Mouse (Mus musculus): ENCODE measurements around the gene Trmt10a. TPM values are rescaled to one million over a fixed set of nuclear protein-coding genes. Genes with fewer than 3 reads are reported as not detected.

The Trmt10a gene
- total and polyA plus RNA-seq, 2 experiments from 2014 or later = 3.7 to 5.3 TPM

- Histone ChIP-seq H3K4me1 (ENCODE audit: control insufficient read depth, insufficient read depth) (no peaks in the 10 kb centered on the region), H3K9ac (replicated peaks; ENCODE audit: low read depth, low read length) (peak overlapping the region; percentile 67), H3K9me3 (replicated peaks; ENCODE audit: control insufficient read depth, low read length) (no peaks in the 10 kb centered on the region), H3K27me3 (ENCODE audit: control insufficient read depth, insufficient read depth, low read length) (no peaks in the 10 kb centered on the region), H3K4me2 (ENCODE audit: low read depth, low read length) (peak overlapping the region; percentile 90), H3K36me3 (replicated peaks; ENCODE audit: control insufficient read depth, insufficient read depth, low read length) (no peaks in the 10 kb centered on the region), H3K27ac (ENCODE audit: low read depth) (peak overlapping the region; percentile 98), H3K4me3 (ENCODE audit: low read depth, low read length) (peak overlapping the region; percentile 73)
- ATAC-seq (ENCODE audit: insufficient read depth, low read depth) = no peak
- peak; percentile 60 for DNase-seq (ENCODE audit: low spot score)
- under 1% methylated on average over 18 of the region's 18 CpGs for WGBS
- TF ChIP-seq CTCF (IDR thresholded peaks at IDR 0.05; ENCODE audit: low read depth) (no peak), EP300 (IDR thresholded peaks at IDR 0.05; ENCODE audit: low read depth) (no peak)
Observed at GRCm38 (mm10) chr3:138144060-138144641, 903 bp downstream of the Trmt10a start.

DNA sequence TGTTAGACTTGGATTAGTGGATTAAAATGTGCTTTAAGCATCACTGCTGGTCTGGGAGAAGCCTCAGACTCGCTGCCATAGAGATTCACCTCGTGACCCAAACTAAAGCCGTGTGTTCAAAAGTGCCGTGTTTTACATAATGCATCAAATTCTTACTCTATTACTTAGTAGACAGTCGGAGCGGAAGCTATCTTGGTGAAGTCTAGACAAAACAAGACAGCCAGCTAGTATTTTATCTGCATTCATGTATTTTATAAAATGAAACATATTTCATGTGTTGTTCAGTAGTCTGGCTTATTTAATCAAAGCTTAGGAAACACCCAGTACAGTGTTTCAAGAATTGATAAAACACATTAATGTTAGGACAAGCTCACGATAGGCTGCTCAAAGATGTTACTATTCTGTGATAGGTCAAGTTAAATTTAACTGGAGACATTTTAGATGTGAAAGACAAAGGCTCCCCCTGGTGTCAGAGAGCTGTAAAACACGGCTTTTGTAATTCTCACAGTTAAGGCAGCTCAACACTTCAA is 1.5 kb downstream of the Trmt10a start, which contains the start of gene Mttp:
TSS of gene Mttp (minus strand) at position 327 of the 530 bp plus-strand sequence.
- H3K4me1 ChIP-seq (ENCODE audit: control insufficient read depth, insufficient read depth) = no peaks in the 10 kb centered on the region
- H3K9me3 ChIP-seq (replicated peaks; ENCODE audit: control insufficient read depth, low read length) = no peaks in the 10 kb centered on the region
- H3K36me3 ChIP-seq (replicated peaks; ENCODE audit: control insufficient read depth, insufficient read depth, low read length) = no peaks in the 10 kb centered on the region
- H3K9ac ChIP-seq (replicated peaks; ENCODE audit: low read depth, low read length) = peak within 1 kb of the TSS; percentile 67
- DNase-seq (ENCODE audit: low spot score) = peak; percentile 92
- H3K4me2 ChIP-seq (ENCODE audit: low read depth, low read length) = peak within 1 kb of the TSS; percentile 90
- ATAC-seq (ENCODE audit: insufficient read depth, low read depth) = no peak
- WGBS = under 1% methylated on average over 8 of the region's 8 CpGs
- H3K27me3 ChIP-seq (ENCODE audit: control insufficient read depth, insufficient read depth, low read length) = no peaks in the 10 kb centered on the region
- TF ChIP-seq EP300 (IDR thresholded peaks at IDR 0.05; ENCODE audit: low read depth) (no peak; the same call in 1 of the 2 replicates), CTCF (IDR thresholded peaks at IDR 0.05; ENCODE audit: low read depth) (peak; percentile 73)
- peak within 1 kb of the TSS; percentile 98 for H3K27ac ChIP-seq (ENCODE audit: low read depth)
- H3K4me3 ChIP-seq (ENCODE audit: low read depth, low read length) = peak within 1 kb of the TSS; percentile 73

DNA sequence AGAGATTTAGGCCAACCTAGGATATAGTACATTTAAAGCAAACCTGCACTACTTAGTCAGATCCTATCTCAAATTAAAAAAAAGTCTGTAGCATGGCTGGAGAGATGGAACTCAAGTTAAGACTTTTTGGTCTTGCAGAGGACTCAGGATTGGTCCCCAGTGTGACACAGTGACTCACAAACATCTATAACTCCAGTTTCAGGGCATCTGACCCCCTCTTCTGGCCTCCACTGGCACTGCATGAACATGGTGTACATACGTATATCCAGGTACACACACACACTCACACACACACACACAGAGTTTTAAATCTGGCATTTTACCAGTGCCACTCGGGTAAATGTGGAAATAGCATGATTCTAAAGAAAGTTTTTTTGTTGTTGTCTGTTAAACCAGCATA is 5.6 kb downstream of the Trmt10a start:
- no peak overlapping the region for H3K4me2 ChIP-seq (ENCODE audit: low read depth, low read length)
- no peaks in the 10 kb centered on the region for H3K27me3 ChIP-seq (ENCODE audit: control insufficient read depth, insufficient read depth, low read length)
- no peak overlapping the region for H3K27ac ChIP-seq (ENCODE audit: low read depth)
- H3K4me3 ChIP-seq (ENCODE audit: low read depth, low read length) = no peak overlapping the region
- WGBS = 87% methylated on average over 2 of the region's 2 CpGs
- no peak for ATAC-seq (ENCODE audit: insufficient read depth, low read depth)
- H3K9ac ChIP-seq (replicated peaks; ENCODE audit: low read depth, low read length) = no peak overlapping the region
- peaks cover 10% of the 10 kb centered on the region; the same call in 1 of the 2 replicates for H3K36me3 ChIP-seq (replicated peaks; ENCODE audit: control insufficient read depth, insufficient read depth, low read length)
- no peak for DNase-seq (ENCODE audit: low spot score)
- no peak for TF ChIP-seq CTCF (IDR thresholded peaks at IDR 0.05; ENCODE audit: low read depth)
- no peak for TF ChIP-seq EP300 (IDR thresholded peaks at IDR 0.05; ENCODE audit: low read depth)
- no peaks in the 10 kb centered on the region for H3K9me3 ChIP-seq (replicated peaks; ENCODE audit: control insufficient read depth, low read length)
- H3K4me1 ChIP-seq (ENCODE audit: control insufficient read depth, insufficient read depth) = no peaks in the 10 kb centered on the region

DNA sequence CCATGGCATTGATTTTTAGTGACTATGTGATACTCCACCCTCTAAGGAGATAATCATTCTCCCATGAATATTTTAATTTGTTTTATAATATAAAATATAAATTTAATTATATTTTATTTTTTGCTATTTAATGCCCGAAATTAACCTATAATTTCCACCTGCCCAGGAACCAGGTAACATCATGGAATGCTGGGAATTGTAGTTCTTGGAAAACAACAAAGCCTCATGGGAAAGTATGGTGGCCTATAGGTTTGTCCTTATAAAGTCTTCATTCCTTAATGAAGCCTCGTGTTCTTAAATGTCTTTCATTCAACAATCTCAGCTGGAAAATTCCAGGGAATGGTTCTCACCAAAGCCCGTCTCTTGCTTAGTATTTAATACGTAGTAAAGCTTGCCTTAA is 11.8 kb downstream of the Trmt10a start:
- peaks cover 18% of the 10 kb centered on the region; the same call in 1 of the 2 replicates for H3K36me3 ChIP-seq (replicated peaks; ENCODE audit: control insufficient read depth, insufficient read depth, low read length)
- H3K9me3 ChIP-seq (replicated peaks; ENCODE audit: control insufficient read depth, low read length) = no peaks in the 10 kb centered on the region
- no peak overlapping the region for H3K9ac ChIP-seq (replicated peaks; ENCODE audit: low read depth, low read length)
- no peak overlapping the region for H3K4me2 ChIP-seq (ENCODE audit: low read depth, low read length)
- TF ChIP-seq EP300 (IDR thresholded peaks at IDR 0.05; ENCODE audit: low read depth) = no peak
- no peak overlapping the region for H3K27ac ChIP-seq (ENCODE audit: low read depth)
- no peaks in the 10 kb centered on the region for H3K27me3 ChIP-seq (ENCODE audit: control insufficient read depth, insufficient read depth, low read length)
- 89% methylated on average over 4 of the region's 4 CpGs for WGBS
- H3K4me1 ChIP-seq (ENCODE audit: control insufficient read depth, insufficient read depth) = no peaks in the 10 kb centered on the region
- no peak for ATAC-seq (ENCODE audit: insufficient read depth, low read depth)
- no peak overlapping the region for H3K4me3 ChIP-seq (ENCODE audit: low read depth, low read length)
- no peak for DNase-seq (ENCODE audit: low spot score)

DNA sequence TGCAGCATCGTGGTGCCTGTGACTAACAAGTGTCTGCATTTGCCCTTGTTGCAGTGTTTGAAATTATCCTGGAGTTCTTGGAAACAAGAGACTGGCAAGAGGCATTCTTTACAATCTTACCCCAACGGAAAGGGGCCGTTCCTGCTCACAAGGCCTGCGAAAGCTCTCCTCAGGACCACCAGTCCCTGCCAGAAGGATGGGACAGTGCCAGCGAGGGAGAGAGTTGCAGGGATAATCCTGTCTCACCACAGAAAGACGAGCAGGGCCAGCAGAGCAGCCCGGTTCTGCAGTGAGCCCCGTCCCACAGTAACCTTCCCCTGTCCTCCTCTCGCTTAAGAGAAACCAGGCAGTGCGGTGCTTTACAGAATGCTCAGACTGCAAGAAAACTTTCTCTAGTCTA is 13.4 kb downstream of the Trmt10a start:
- DNase-seq (ENCODE audit: low spot score) (no peak), ATAC-seq (ENCODE audit: insufficient read depth, low read depth) (no peak)
- WGBS = 78% methylated on average over 10 of the region's 10 CpGs
- H3K36me3 ChIP-seq (replicated peaks; ENCODE audit: control insufficient read depth, insufficient read depth, low read length) = peaks cover 12% of the 10 kb centered on the region; the same call in 1 of the 2 replicates
- H3K27ac ChIP-seq (ENCODE audit: low read depth) = no peak overlapping the region
- H3K4me2 ChIP-seq (ENCODE audit: low read depth, low read length) = no peak overlapping the region
- H3K9me3 ChIP-seq (replicated peaks; ENCODE audit: control insufficient read depth, low read length) = no peaks in the 10 kb centered on the region
- H3K9ac ChIP-seq (replicated peaks; ENCODE audit: low read depth, low read length) = no peak overlapping the region
- H3K4me3 ChIP-seq (ENCODE audit: low read depth, low read length) = no peak overlapping the region
- no peaks in the 10 kb centered on the region for H3K27me3 ChIP-seq (ENCODE audit: control insufficient read depth, insufficient read depth, low read length)
- H3K4me1 ChIP-seq (ENCODE audit: control insufficient read depth, insufficient read depth) = no peaks in the 10 kb centered on the region
- TF ChIP-seq EP300 (IDR thresholded peaks at IDR 0.05; ENCODE audit: low read depth) (no peak), CTCF (IDR thresholded peaks at IDR 0.05; ENCODE audit: low read depth) (no peak)
